Mouse (Mus musculus) bone marrow, adult 2 months (tissue): Measurements from ENCODE around the gene Inpp5d. TPM values are rescaled to one million over a fixed set of nuclear protein-coding genes. Genes with fewer than 3 reads are reported as not detected.
A peak's percentile ranks its signal among the peaks of the same experiment; 100 is the strongest.

Source experiments
- H3K27ac ChIP-seq: fragments of 200-500 bp; 2 replicates; pipeline ENCODE4 v1.5.1; 2012; ENCODE audit warnings: low read depth, mild to moderate bottlenecking, control low read depth, inconsistent platforms, low read length; ENCODE audit not compliant: control insufficient read depth, poor library complexity, insufficient read depth
- H3K4me1 ChIP-seq: fragments of 200-500 bp; 2 replicates; pipeline ENCODE4 v1.6.1; 2011; ENCODE audit warnings: low read length; ENCODE audit not compliant: control insufficient read depth, insufficient read depth
- H3K4me3 ChIP-seq: fragments of 200-500 bp; replicated peaks from 2 replicates; pipeline ENCODE3; 2011; ENCODE audit warnings: mild to moderate bottlenecking, low read depth, low read length, control low read depth; ENCODE audit not compliant: control insufficient read depth
- CTCF ChIP-seq: fragments of 200-500 bp; IDR thresholded peaks from 2 replicates; pipeline ENCODE4 v1.5.1; 2011; ENCODE audit warnings: low read length, control low read depth; ENCODE audit not compliant: control insufficient read depth, insufficient read depth
- POLR2A ChIP-seq: fragments of 200-500 bp; IDR thresholded peaks from 2 replicates; pipeline ENCODE4 v1.6.1; 2011; ENCODE audit warnings: low read depth, mild to moderate bottlenecking, control low read depth, low read length, borderline replicate concordance; ENCODE audit not compliant: control insufficient read depth
- WGBS: fragments of 180-500 bp; shearing (Covaris S2); methylation state at CpG from one replicate; pipeline ENCODE4 v1.1.7; 2018; 5-methylcytosine and 5-hydroxymethylcytosine counted together
- polyA plus RNA-seq: library from polyadenylated mRNA; stranded (reverse); fragments of >200 nt; gene quantifications from 2 replicates; pipeline ENCODE4 v1.2.4, GENCODE M21; 2011; ENCODE audit warnings: low replicate concordance; ENCODE audit not compliant: missing spikeins, insufficient read depth, insufficient read length

The Inpp5d gene
- polyA plus RNA-seq, 1 experiment: 80.4 TPM

GRCm38 (mm10) chr1:87709661-87710270 lies 89.7 kb downstream of the Inpp5d start:
- peak; percentile 21; the same call in 1 of the 2 replicates for TF ChIP-seq POLR2A
- no peak for TF ChIP-seq CTCF
- H3K4me1 ChIP-seq: peaks cover 9% of the 10 kb centered on the region
- peak overlapping the region; percentile 4; the same call in 1 of the 2 replicates for H3K27ac ChIP-seq
- WGBS: 84% methylated on average over 7 of the region's 7 CpGs
- H3K4me3 ChIP-seq: no peak overlapping the region

GRCm38 (mm10) chr1:87711938-87712613 lies 92.0 kb downstream of the Inpp5d start:
- Histone ChIP-seq H3K4me1 (peaks cover 4% of the 10 kb centered on the region), H3K27ac (peak overlapping the region; percentile 94)
- TF ChIP-seq CTCF: no peak
- TF ChIP-seq POLR2A: no peak

GRCm38 (mm10) chr1:87712614-87712971 lies 92.5 kb downstream of the Inpp5d start:
- Histone ChIP-seq H3K4me1 (peaks cover 4% of the 10 kb centered on the region), H3K27ac (peak overlapping the region; percentile 94), H3K4me3 (no peak overlapping the region)
- TF ChIP-seq CTCF: no peak
- 62% methylated on average over 1 of the region's 1 CpGs for WGBS

More at GRCm38 (mm10) chr1:87711938-87712613, 92.0 kb downstream of the Inpp5d start:
- 69% methylated on average over 10 of the region's 10 CpGs for WGBS
- H3K4me3 ChIP-seq: no peak overlapping the region

GRCm38 (mm10) chr1:87721382-87721781 lies 101.3 kb downstream of the Inpp5d start:
- Histone ChIP-seq H3K4me3 (no peak overlapping the region), H3K4me1 (peaks cover 2% of the 10 kb centered on the region), H3K27ac (no peak overlapping the region)
- 54% methylated on average over 8 of the region's 8 CpGs for WGBS
- TF ChIP-seq CTCF (peak; percentile 31; the same call in 1 of the 2 replicates), POLR2A (no peak)

GRCm38 (mm10) chr1:87722081-87722480 lies 102.0 kb downstream of the Inpp5d start:
- TF ChIP-seq POLR2A (no peak), CTCF (no peak)
- Histone ChIP-seq H3K4me1 (peaks cover 2% of the 10 kb centered on the region), H3K4me3 (no peak overlapping the region), H3K27ac (no peak overlapping the region)
- 75% methylated on average over 2 of the region's 2 CpGs for WGBS

GRCm38 (mm10) chr1:87723351-87723750 lies 103.2 kb downstream of the Inpp5d start:
- no peak for TF ChIP-seq POLR2A
- TF ChIP-seq CTCF: no peak
- H3K27ac ChIP-seq: no peak overlapping the region
- 55% methylated on average over 4 of the region's 4 CpGs for WGBS
- no peak overlapping the region for H3K4me3 ChIP-seq
- H3K4me1 ChIP-seq: peaks cover 2% of the 10 kb centered on the region

- Histone ChIP-seq H3K27ac (no peak overlapping the region), H3K4me1 (no peaks in the 10 kb centered on the region), H3K4me3 (no peak overlapping the region)
- WGBS: 81% methylated on average over 2 of the region's 2 CpGs
- no peak for TF ChIP-seq POLR2A
- no peak for TF ChIP-seq CTCF
These were observed 109.0 kb downstream of the Inpp5d start for GRCm38 (mm10) chr1:87729070-87729469.

GRCm38 (mm10) chr1:87729850-87730249 lies 109.7 kb downstream of the Inpp5d start:
- Histone ChIP-seq H3K27ac (no peak overlapping the region), H3K4me1 (no peaks in the 10 kb centered on the region), H3K4me3 (no peak overlapping the region)
- WGBS: 77% methylated on average over 6 of the region's 6 CpGs
- TF ChIP-seq CTCF (no peak), POLR2A (no peak)

- WGBS: 65% methylated on average over 7 of the region's 7 CpGs
- Histone ChIP-seq H3K27ac (no peak overlapping the region), H3K4me1 (no peaks in the 10 kb centered on the region), H3K4me3 (no peak overlapping the region)
- TF ChIP-seq CTCF (no peak), POLR2A (no peak)
These were observed 110.2 kb downstream of the Inpp5d start for GRCm38 (mm10) chr1:87730271-87730670.
